Mouse (Mus musculus) hindbrain, embryonic 16.5 days (tissue): ENCODE data around the gene Alpk3. TPM values are rescaled to one million over a fixed set of nuclear protein-coding genes. Genes with fewer than 3 reads are reported as not detected.
A peak's percentile ranks its signal among the peaks of the same experiment; 100 is the strongest.
"Not testable (repeated sequence)": the region's sequence is repeated elsewhere in the genome, so short reads cannot be mapped to it uniquely, and the experiment has no call there.

ENCODE experiments used
- ATAC-seq: fragments of 200-750 bp; cut with Nextera tagmentation; 2 replicates; pipeline ENCODE4 v1.8.0; 2017; ENCODE audit warnings: moderate TSS enrichment, moderate library complexity
- H3K27ac ChIP-seq: fragments of 300-500 bp; sonication (generic); 2 replicates; pipeline ENCODE4 v1.5.1; 2014; ENCODE audit warnings: low read depth, mild to moderate bottlenecking, control low read depth, low read length, moderate library complexity
- H3K27me3 ChIP-seq: fragments of 300-500 bp; sonication (generic); replicated peaks from 2 replicates; pipeline ENCODE4 v1.6.1; 2014; ENCODE audit warnings: low read length; ENCODE audit not compliant: control insufficient read depth, insufficient read depth
- H3K36me3 ChIP-seq: fragments of 300-500 bp; sonication (generic); 2 replicates; pipeline ENCODE4 v1.6.1; 2014; ENCODE audit warnings: mild to moderate bottlenecking, low read length, moderate library complexity, mixed read lengths; ENCODE audit not compliant: control insufficient read depth, insufficient read depth
- H3K4me1 ChIP-seq: fragments of 300-500 bp; sonication (generic); 2 replicates; pipeline ENCODE4 v1.6.1; 2014; ENCODE audit warnings: low read depth, low read length; ENCODE audit not compliant: control insufficient read depth, insufficient read depth
- H3K4me2 ChIP-seq: fragments of 300-500 bp; sonication (generic); 2 replicates; pipeline ENCODE4 v1.6.1; 2014; ENCODE audit warnings: mild to moderate bottlenecking, low read length, control low read depth, moderate library complexity
- H3K4me3 ChIP-seq: fragments of 300-500 bp; sonication (generic); 2 replicates; pipeline ENCODE4 v1.5.1; 2014; ENCODE audit warnings: mild to moderate bottlenecking, low read length, control low read depth, moderate library complexity
- H3K9ac ChIP-seq: fragments of 300-500 bp; sonication (generic); 2 replicates; pipeline ENCODE4 v1.6.1; 2014; ENCODE audit warnings: low read depth, mild to moderate bottlenecking, control low read depth, low read length, moderate library complexity
- H3K9me3 ChIP-seq: fragments of 300-500 bp; sonication (generic); 2 replicates; pipeline ENCODE4 v1.6.1; 2014; ENCODE audit warnings: mild to moderate bottlenecking, low read length, moderate library complexity; ENCODE audit not compliant: control insufficient read depth
- WGBS: fragments of 180-500 bp; shearing (Covaris S2); extraction: QIAGEN DNeasy Blood & Tissue Kit; methylation state at CpG from one replicate; pipeline ENCODE4 v1.1.7; 2014; 5-methylcytosine and 5-hydroxymethylcytosine counted together
- polyA plus RNA-seq: library from polyadenylated mRNA; unstranded; fragments of >200 nt; fragmentation: Nextera tagmentation; extraction: Ambion mirVana; gene quantifications from 2 replicates; pipeline ENCODE4 v1.2.1, GENCODE M21; 2015

The Alpk3 gene
- polyA plus RNA-seq, 1 experiment from 2014 or later, result 0.10 TPM

DNA sequence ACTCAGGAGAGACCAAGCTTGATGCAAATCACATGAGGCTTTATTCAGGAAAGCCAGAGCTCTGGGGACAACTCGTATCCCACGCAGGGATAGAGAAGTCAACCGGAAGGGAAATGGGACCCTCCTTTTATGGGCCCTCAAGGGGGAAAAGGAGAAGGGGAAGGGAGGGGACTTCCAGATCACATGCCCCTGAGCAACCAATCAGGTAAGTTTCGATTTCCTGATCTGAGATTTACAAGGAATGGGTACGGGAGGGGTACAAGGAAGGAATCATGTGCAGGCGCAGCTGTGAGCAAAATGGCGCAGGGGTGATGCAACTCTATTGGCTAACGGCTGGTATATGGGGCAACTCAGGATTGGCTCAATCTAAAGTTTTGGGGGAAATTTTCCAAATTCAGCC is 93.8 kb downstream of the Alpk3 start:
- Histone ChIP-seq H3K4me3 (no peak overlapping the region), H3K27ac (no peak overlapping the region), H3K27me3 (no peaks in the 10 kb centered on the region), H3K9ac (no peak overlapping the region), H3K4me2 (no peak overlapping the region), H3K9me3 (no peaks in the 10 kb centered on the region), H3K36me3 (no peaks in the 10 kb centered on the region), H3K4me1 (no peaks in the 10 kb centered on the region)
- no peak for ATAC-seq
- WGBS, result 95% methylated on average over 8 of the region's 8 CpGs

GRCm38 (mm10) chr7:81152306-81152705 is 94.9 kb downstream of the Alpk3 start:
- Histone ChIP-seq H3K4me1 (no peaks in the 10 kb centered on the region), H3K4me2 (no peak overlapping the region), H3K4me3 (no peak overlapping the region), H3K9me3 (no peaks in the 10 kb centered on the region), H3K9ac (no peak overlapping the region), H3K27ac (no peak overlapping the region), H3K27me3 (no peaks in the 10 kb centered on the region), H3K36me3 (no peaks in the 10 kb centered on the region)
- 94% methylated on average over 10 of the region's 10 CpGs for WGBS
- ATAC-seq, result no peak

- no peaks in the 10 kb centered on the region for H3K27me3 ChIP-seq
- 84% methylated on average over 7 of the region's 7 CpGs for WGBS
- no peaks in the 10 kb centered on the region for H3K9me3 ChIP-seq
- ATAC-seq, result no peak
- H3K4me2 ChIP-seq, result no peak overlapping the region
- no peak overlapping the region for H3K9ac ChIP-seq
- no peak overlapping the region for H3K4me3 ChIP-seq
- H3K36me3 ChIP-seq, result no peaks in the 10 kb centered on the region
- H3K27ac ChIP-seq, result no peak overlapping the region
- no peaks in the 10 kb centered on the region for H3K4me1 ChIP-seq
Measured at GRCm38 (mm10) chr7:81152826-81153225, 95.4 kb downstream of the Alpk3 start.

DNA sequence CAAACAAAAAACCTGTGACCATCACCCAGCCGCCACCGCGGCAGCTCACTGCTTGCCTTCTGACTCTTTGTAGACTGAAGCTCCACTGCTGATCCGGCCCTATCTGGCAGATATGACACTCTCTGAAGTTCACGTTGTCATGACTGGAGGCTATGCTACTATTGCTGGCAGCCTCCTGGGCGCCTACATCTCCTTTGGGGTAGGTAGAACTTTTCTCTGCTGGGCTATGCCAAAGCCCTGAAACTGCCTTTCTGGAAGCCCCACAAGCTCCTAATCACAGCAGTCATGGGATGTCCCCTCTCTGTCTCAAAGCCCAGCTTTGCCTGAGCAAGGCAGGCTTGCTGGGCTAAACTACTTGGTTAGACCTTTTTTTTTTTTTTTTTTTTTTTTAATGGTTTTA is 95.9 kb downstream of the Alpk3 start:
- no peaks in the 10 kb centered on the region for H3K4me1 ChIP-seq
- no peak overlapping the region for H3K4me2 ChIP-seq
- no peak for ATAC-seq
- H3K4me3 ChIP-seq, result no peak overlapping the region
- no peak overlapping the region for H3K27ac ChIP-seq
- no peaks in the 10 kb centered on the region for H3K36me3 ChIP-seq
- 91% methylated on average over 6 of the region's 6 CpGs for WGBS
- no peaks in the 10 kb centered on the region for H3K9me3 ChIP-seq
- no peak overlapping the region for H3K9ac ChIP-seq
- no peaks in the 10 kb centered on the region for H3K27me3 ChIP-seq

DNA sequence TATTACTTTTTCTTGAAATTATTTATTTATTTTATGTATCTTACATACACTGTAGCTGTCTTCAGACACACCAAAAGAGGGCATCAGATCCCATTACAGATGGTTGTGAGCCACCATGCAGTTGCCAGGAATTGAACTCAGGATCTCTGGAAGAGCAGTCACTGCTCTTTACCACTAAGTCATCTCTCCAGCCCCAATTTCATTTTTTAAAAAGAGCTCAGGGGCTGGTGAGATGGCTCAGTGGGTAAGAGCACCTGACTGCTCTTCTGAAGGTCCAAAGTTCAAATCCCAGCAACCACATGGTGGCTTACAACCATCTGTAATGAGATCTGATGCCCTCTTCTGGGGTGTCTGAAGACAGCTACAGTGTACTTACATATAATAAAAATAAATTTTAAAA is 96.8 kb downstream of the Alpk3 start:
- not testable (repeated sequence) for H3K36me3 ChIP-seq, H3K9ac ChIP-seq, H3K4me3 ChIP-seq, H3K27ac ChIP-seq, H3K9me3 ChIP-seq, ATAC-seq, H3K4me2 ChIP-seq, H3K27me3 ChIP-seq, H3K4me1 ChIP-seq

DNA sequence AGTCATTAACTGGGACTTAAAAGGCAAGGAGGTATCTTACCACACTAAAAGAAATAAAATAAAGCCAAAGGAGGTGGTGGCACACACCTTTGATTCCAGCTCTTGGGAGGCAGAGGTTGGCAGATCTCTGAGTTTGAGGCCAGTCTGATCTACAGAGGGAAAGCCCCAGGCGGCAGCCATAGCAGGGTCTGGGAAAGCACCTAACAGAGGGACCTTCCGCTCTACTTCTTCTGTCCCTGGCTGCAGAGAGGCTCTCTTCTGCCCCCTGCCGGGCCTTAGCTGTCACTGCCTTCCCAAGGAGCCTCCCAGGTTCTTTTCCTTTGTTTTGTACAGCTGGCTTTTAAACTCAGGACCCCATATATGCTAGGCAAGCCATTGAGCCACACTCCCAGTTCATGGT is 97.6 kb downstream of the Alpk3 start:
- Histone ChIP-seq H3K27ac (no peak overlapping the region), H3K4me2 (no peak overlapping the region), H3K4me3 (no peak overlapping the region), H3K9me3 (no peaks in the 10 kb centered on the region), H3K36me3 (no peaks in the 10 kb centered on the region), H3K9ac (no peak overlapping the region), H3K27me3 (no peaks in the 10 kb centered on the region), H3K4me1 (no peaks in the 10 kb centered on the region)
- peak; percentile 74 for ATAC-seq
- WGBS, result 3% methylated on average over 3 of the region's 3 CpGs

Other genes starting within 250 kb of the Alpk3 start
- gene Iqgap1, start 231.6 kb upstream of the Alpk3 start, polyA plus RNA-seq, result 19.2 and 20.7 TPM in 2 replicates
- gene Zscan2, start 196.7 kb upstream of the Alpk3 start, polyA plus RNA-seq, result 3.3 and 3.4 TPM in 2 replicates
- 33.8 and 35.8 TPM in 2 replicates for gene Wdr73, start 156.3 kb upstream of the Alpk3 start, polyA plus RNA-seq
- 7.6 and 7.7 TPM in 2 replicates for gene Nmb, start 152.5 kb upstream of the Alpk3 start, polyA plus RNA-seq
- gene Sec11a, start 109.8 kb upstream of the Alpk3 start, polyA plus RNA-seq, result 153 and 164 TPM in 2 replicates
- gene Zfp592, start 63.9 kb upstream of the Alpk3 start, polyA plus RNA-seq, result 9.0 and 12.2 TPM in 2 replicates
- 0.05 TPM in 1 of 2 replicates, not detected in the other for gene Slc28a1, start 57.2 kb downstream of the Alpk3 start, polyA plus RNA-seq
- 1.2 and 2.0 TPM in 2 replicates for gene Pde8a, start 156.0 kb downstream of the Alpk3 start, polyA plus RNA-seq